Comparison of ENCODE assay signal across 7 mouse cellular contexts in the genomic region with DNA sequence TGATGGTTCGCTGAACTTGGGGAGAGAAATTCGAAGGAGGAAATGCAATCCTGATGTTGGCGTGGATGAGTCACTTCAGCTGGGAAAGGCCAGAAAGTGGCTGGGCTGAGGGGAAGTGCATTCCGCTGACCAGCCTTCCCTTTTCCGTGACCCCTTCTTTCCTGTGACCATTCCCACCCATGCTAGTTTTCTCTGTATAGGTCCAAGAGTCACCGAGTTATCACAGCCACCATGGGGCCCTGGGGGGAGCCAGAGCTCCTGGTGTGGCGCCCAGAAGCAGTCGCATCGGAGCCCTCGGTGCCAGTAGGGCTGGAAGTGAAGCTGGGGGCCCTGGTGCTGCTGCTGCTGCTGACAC. TPM values are rescaled to one million over a fixed set of nuclear protein-coding genes. Genes with fewer than 3 reads are reported as not detected.
DNase-seq lines count a peak whose midpoint lies in the region; ATAC-seq lines count a peak whose summit lies in the region.

No protein-coding gene starts in this region.

- peaks cover 27% of the 10 kb centered on the region for H3K36me3 ChIP-seq in embryonic facial prominence, embryonic 10.5 days (replicated peaks)
- peaks cover 12% of the 10 kb centered on the region for H3K36me3 ChIP-seq in heart, embryonic 16.5 days (ENCODE audit: control insufficient read depth, insufficient read depth)
- peaks cover 12% of the 10 kb centered on the region for H3K36me3 ChIP-seq in limb, embryonic 15.5 days
- peaks cover 10% of the 10 kb centered on the region; the same call in 1 of the 2 replicates for H3K36me3 ChIP-seq in midbrain, embryonic 14.5 days (ENCODE audit: control insufficient read depth, insufficient read depth, low read length)

- peak; percentile 10; the same call in 1 of the 2 replicates for ATAC-seq in heart, embryonic 16.5 days (replicated peaks; ENCODE audit: extremely low read depth, insufficient read depth, low FRiP score)
- ATAC-seq in limb, embryonic 15.5 days (ENCODE audit: insufficient number of reproducible peaks, low FRiP score, low TSS enrichment, low read depth), result no peak
- no peak for ATAC-seq in midbrain, embryonic 14.5 days (ENCODE audit: low FRiP score, low TSS enrichment)

- peak overlapping the region; percentile 93 for H3K27ac ChIP-seq in embryonic facial prominence, embryonic 10.5 days (replicated peaks)
- peak overlapping the region; percentile 95 for H3K27ac ChIP-seq in heart, embryonic 16.5 days (ENCODE audit: low read length)
- H3K27ac ChIP-seq in limb, embryonic 15.5 days, result peak overlapping the region; percentile 95
- H3K27ac ChIP-seq in midbrain, embryonic 14.5 days (replicated peaks; ENCODE audit: low read depth, low read length), result peak overlapping the region; percentile 80

- no peaks in the 10 kb centered on the region for H3K27me3 ChIP-seq in embryonic facial prominence, embryonic 10.5 days (replicated peaks; ENCODE audit: low read depth, poor library complexity, severe bottlenecking)
- no peaks in the 10 kb centered on the region for H3K27me3 ChIP-seq in heart, embryonic 16.5 days (ENCODE audit: control insufficient read depth, insufficient read depth, low read length)
- H3K27me3 ChIP-seq in limb, embryonic 15.5 days, result no peaks in the 10 kb centered on the region
- no peaks in the 10 kb centered on the region for H3K27me3 ChIP-seq in midbrain, embryonic 14.5 days (ENCODE audit: control insufficient read depth, insufficient read depth, low read length)

- peak overlapping the region; percentile 82 for H3K4me2 ChIP-seq in heart, embryonic 16.5 days (ENCODE audit: low read depth, low read length)
- H3K4me2 ChIP-seq in limb, embryonic 15.5 days, result peak overlapping the region; percentile 86
- peak overlapping the region; percentile 83 for H3K4me2 ChIP-seq in midbrain, embryonic 14.5 days (ENCODE audit: low read length)

- peak overlapping the region; percentile 92 for H3K9ac ChIP-seq in heart, embryonic 16.5 days (ENCODE audit: low read length)
- peak overlapping the region; percentile 72 for H3K9ac ChIP-seq in limb, embryonic 15.5 days
- peak overlapping the region; percentile 75 for H3K9ac ChIP-seq in midbrain, embryonic 14.5 days (replicated peaks; ENCODE audit: low read length)

- H3K4me3 ChIP-seq in embryonic facial prominence, embryonic 10.5 days, result peak overlapping the region; percentile 80
- H3K4me3 ChIP-seq in heart, embryonic 16.5 days (ENCODE audit: low read length), result peak overlapping the region; percentile 93
- peak overlapping the region; percentile 81 for H3K4me3 ChIP-seq in limb, embryonic 15.5 days
- H3K4me3 ChIP-seq in midbrain, embryonic 14.5 days (replicated peaks; ENCODE audit: low read depth, low read length), result peak overlapping the region; percentile 63

- peak; percentile 41 for DNase-seq in urinary bladder, postnatal 14 days (ENCODE audit: low spot score)
- DNase-seq in urinary bladder, postnatal 25 days (ENCODE audit: low spot score), result no peak
- DNase-seq in embryonic facial prominence, embryonic 10.5 days (ENCODE audit: low spot score), result peak; percentile 43
- no peak for DNase-seq in midbrain, embryonic 14.5 days
- DNase-seq in right cerebral cortex, postnatal 4 days, result no peak

- no peaks in the 10 kb centered on the region for H3K9me3 ChIP-seq in embryonic facial prominence, embryonic 10.5 days
- H3K9me3 ChIP-seq in heart, embryonic 16.5 days (replicated peaks; ENCODE audit: control insufficient read depth, low read length), result no peaks in the 10 kb centered on the region
- H3K9me3 ChIP-seq in limb, embryonic 15.5 days, result no peaks in the 10 kb centered on the region
- H3K9me3 ChIP-seq in midbrain, embryonic 14.5 days (ENCODE audit: control insufficient read depth, low read length), result no peaks in the 10 kb centered on the region

- 7% methylated on average over 10 of the region's 10 CpGs for WGBS in embryonic facial prominence, embryonic 10.5 days
- 2% methylated on average over 10 of the region's 10 CpGs for WGBS in heart, embryonic 16.5 days
- WGBS in limb, embryonic 15.5 days, result 3% methylated on average over 10 of the region's 10 CpGs
- WGBS in midbrain, embryonic 14.5 days, result 5% methylated on average over 10 of the region's 10 CpGs

- peaks cover 27% of the 10 kb centered on the region for H3K4me1 ChIP-seq in embryonic facial prominence, embryonic 10.5 days
- H3K4me1 ChIP-seq in heart, embryonic 16.5 days (ENCODE audit: control insufficient read depth, insufficient read depth, low read length), result peaks cover 9% of the 10 kb centered on the region
- H3K4me1 ChIP-seq in limb, embryonic 15.5 days, result peaks cover 18% of the 10 kb centered on the region
- peaks cover 10% of the 10 kb centered on the region for H3K4me1 ChIP-seq in midbrain, embryonic 14.5 days (ENCODE audit: control insufficient read depth, insufficient read depth, low read length)

RNA-seq across cellular contexts. Expression of a gene that starts 0.8 kb away (rescaled TPM):
- polyA plus RNA-seq in embryonic facial prominence, embryonic 10.5 days (2016; fragmentation: Nextera tagmentation; extraction: Ambion mirVana), result 60.9 and 64.2 TPM in 2 replicates
- polyA plus RNA-seq in heart, embryonic 16.5 days (2015; fragmentation: Nextera tagmentation; extraction: Ambion mirVana), result 61.5 and 86.3 TPM in 2 replicates
- polyA plus RNA-seq in limb, embryonic 15.5 days (2015; fragmentation: Nextera tagmentation; extraction: Ambion mirVana), result 119 and 122 TPM in 2 replicates
- polyA plus RNA-seq in midbrain, embryonic 14.5 days (2014; fragmentation: Nextera tagmentation; extraction: Ambion mirVana), result 44.0 and 46.6 TPM in 2 replicates

RNA-seq across cellular contexts. Expression of a gene that starts 5.2 kb away (rescaled TPM):
- polyA plus RNA-seq in embryonic facial prominence, embryonic 10.5 days (2016; fragmentation: Nextera tagmentation; extraction: Ambion mirVana), result 26.1 and 26.8 TPM in 2 replicates
- 12.2 and 13.9 TPM in 2 replicates for polyA plus RNA-seq in heart, embryonic 16.5 days (2015; fragmentation: Nextera tagmentation; extraction: Ambion mirVana)
- polyA plus RNA-seq in limb, embryonic 15.5 days (2015; fragmentation: Nextera tagmentation; extraction: Ambion mirVana), result 20.1 and 20.8 TPM in 2 replicates
- 11.4 and 12.9 TPM in 2 replicates for polyA plus RNA-seq in midbrain, embryonic 14.5 days (2014; fragmentation: Nextera tagmentation; extraction: Ambion mirVana)

RNA-seq across cellular contexts. Expression of a gene that starts 5.4 kb away (rescaled TPM):
- polyA plus RNA-seq in embryonic facial prominence, embryonic 10.5 days (2016; fragmentation: Nextera tagmentation; extraction: Ambion mirVana), result 4.2 and 6.1 TPM in 2 replicates
- polyA plus RNA-seq in heart, embryonic 16.5 days (2015; fragmentation: Nextera tagmentation; extraction: Ambion mirVana), result 2.2 and 3.1 TPM in 2 replicates
- 5.8 and 6.5 TPM in 2 replicates for polyA plus RNA-seq in limb, embryonic 15.5 days (2015; fragmentation: Nextera tagmentation; extraction: Ambion mirVana)
- 2.1 and 2.7 TPM in 2 replicates for polyA plus RNA-seq in midbrain, embryonic 14.5 days (2014; fragmentation: Nextera tagmentation; extraction: Ambion mirVana)

RNA-seq across cellular contexts. Expression of a gene that starts 16.3 kb away (rescaled TPM):
- 4.3 and 5.3 TPM in 2 replicates for polyA plus RNA-seq in embryonic facial prominence, embryonic 10.5 days (2016; fragmentation: Nextera tagmentation; extraction: Ambion mirVana)
- polyA plus RNA-seq in heart, embryonic 16.5 days (2015; fragmentation: Nextera tagmentation; extraction: Ambion mirVana), result 7.1 and 7.4 TPM in 2 replicates
- 3.9 and 4.7 TPM in 2 replicates for polyA plus RNA-seq in limb, embryonic 15.5 days (2015; fragmentation: Nextera tagmentation; extraction: Ambion mirVana)
- polyA plus RNA-seq in midbrain, embryonic 14.5 days (2014; fragmentation: Nextera tagmentation; extraction: Ambion mirVana), result 7.3 and 7.6 TPM in 2 replicates

RNA-seq across cellular contexts. Expression of a gene that starts 17.3 kb away (rescaled TPM):
- polyA plus RNA-seq in embryonic facial prominence, embryonic 10.5 days (2016; fragmentation: Nextera tagmentation; extraction: Ambion mirVana), result 79.3 and 81.4 TPM in 2 replicates
- polyA plus RNA-seq in heart, embryonic 16.5 days (2015; fragmentation: Nextera tagmentation; extraction: Ambion mirVana), result 84.2 and 89.6 TPM in 2 replicates
- polyA plus RNA-seq in limb, embryonic 15.5 days (2015; fragmentation: Nextera tagmentation; extraction: Ambion mirVana), result 112 and 125 TPM in 2 replicates
- 102 and 114 TPM in 2 replicates for polyA plus RNA-seq in midbrain, embryonic 14.5 days (2014; fragmentation: Nextera tagmentation; extraction: Ambion mirVana)

Comparison
In these comparisons a context has a peak if more than half of its experiments do, and no peak if none do; other contexts are left out.
1. DNase-seq: peak in urinary bladder, postnatal 14 days (single experiment) and embryonic facial prominence, embryonic 10.5 days (single experiment); none in urinary bladder, postnatal 25 days (single experiment), midbrain, embryonic 14.5 days (single experiment) and right cerebral cortex, postnatal 4 days (single experiment).
2. Peak in every context shown above with its lines, with median percentiles within 50 percentile points of each other: H3K27ac ChIP-seq, H3K4me3 ChIP-seq, H3K4me2 ChIP-seq and H3K9ac ChIP-seq.